Mouse (Mus musculus): Measurements from ENCODE around the gene Mrps27. TPM values are rescaled to one million over a fixed set of nuclear protein-coding genes. Genes with fewer than 3 reads are reported as not detected.

Gene Mrps27
- polyA plus RNA-seq, 1 experiment from 2014 or later = 78.5 TPM

DNA sequence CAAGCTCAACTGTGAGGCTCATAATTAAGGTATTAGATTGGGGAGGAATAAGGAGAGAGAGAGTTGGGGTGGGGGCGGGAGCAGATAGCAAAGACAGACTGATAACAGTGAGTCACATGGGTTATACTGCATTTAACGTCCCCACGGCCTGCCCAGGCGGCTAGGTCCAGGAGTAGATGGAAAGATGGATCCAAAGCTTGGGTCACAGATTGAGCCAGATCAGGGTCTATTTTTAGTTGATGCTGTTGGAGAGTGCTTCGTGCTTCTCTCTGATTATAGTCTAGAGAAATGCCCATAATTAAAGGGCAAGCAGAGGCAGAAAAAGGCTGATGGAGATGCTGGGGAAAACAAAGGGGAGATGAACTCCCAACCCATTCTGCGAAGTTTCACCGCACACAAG lies 110.4 kb downstream of the Mrps27 start:
- Histone ChIP-seq H3K4me1 (replicated peaks) (peaks cover 26% of the 10 kb centered on the region), H3K9me3 (replicated peaks) (no peaks in the 10 kb centered on the region), H3K27ac (no peak overlapping the region), H3K27me3 (no peaks in the 10 kb centered on the region), H3K4me3 (no peak overlapping the region), H3K4me2 (no peak overlapping the region), H3K9ac (no peak overlapping the region), H3K36me3 (no peaks in the 10 kb centered on the region)
- WGBS = 62% methylated on average over 7 of the region's 7 CpGs
- ATAC-seq (replicated peaks; ENCODE audit: insufficient number of reproducible peaks, insufficient read depth, low FRiP score, low read depth) = no peak

DNA sequence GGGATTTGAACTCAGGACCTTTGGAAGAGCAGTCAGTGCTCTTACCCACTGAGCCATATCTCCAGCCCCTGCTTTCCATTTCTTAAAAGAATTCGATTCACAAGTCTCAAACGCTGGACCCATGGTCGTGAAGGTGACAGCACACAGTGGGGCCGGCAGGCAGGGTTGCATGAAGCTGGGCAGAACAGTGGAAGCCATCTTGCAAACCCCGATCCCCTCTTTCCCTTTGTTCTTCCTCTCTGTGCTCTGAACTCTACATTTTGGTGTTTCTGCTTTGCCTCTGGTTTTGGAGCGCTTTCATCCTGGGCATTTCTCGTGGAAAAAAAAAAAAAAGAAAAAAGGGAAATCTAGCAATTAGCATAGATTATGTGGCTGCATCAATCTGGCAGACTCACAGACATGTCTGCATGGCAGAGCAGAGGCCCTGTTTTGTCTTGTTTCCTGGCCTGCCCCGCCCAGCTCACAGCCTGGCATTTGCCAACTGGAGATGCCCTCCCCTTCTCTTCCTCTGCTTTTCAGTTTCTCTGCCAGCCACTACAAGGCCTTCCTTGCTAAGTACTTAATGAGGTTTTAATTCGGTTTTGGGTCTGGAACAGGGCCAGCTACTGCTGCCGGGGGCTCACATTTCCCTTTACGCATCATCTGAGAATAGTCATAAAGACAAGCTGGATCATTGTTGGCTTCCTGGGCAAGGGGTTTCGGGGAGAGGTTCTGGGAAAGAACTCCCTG lies 114.2 kb downstream of the Mrps27 start:
- WGBS = 68% methylated on average over 12 of the region's 12 CpGs
- H3K4me2 ChIP-seq = no peak overlapping the region
- H3K4me3 ChIP-seq = no peak overlapping the region
- no peak overlapping the region for H3K9ac ChIP-seq
- peak; percentile 64; the same call in 1 of the 2 replicates for ATAC-seq (replicated peaks; ENCODE audit: insufficient number of reproducible peaks, insufficient read depth, low FRiP score, low read depth)
- H3K36me3 ChIP-seq = peaks cover 7% of the 10 kb centered on the region; the same call in 1 of the 2 replicates
- no peaks in the 10 kb centered on the region for H3K9me3 ChIP-seq (replicated peaks)
- peak overlapping the region; percentile 13 for H3K27ac ChIP-seq
- no peaks in the 10 kb centered on the region for H3K27me3 ChIP-seq
- H3K4me1 ChIP-seq (replicated peaks) = peaks cover 18% of the 10 kb centered on the region

DNA sequence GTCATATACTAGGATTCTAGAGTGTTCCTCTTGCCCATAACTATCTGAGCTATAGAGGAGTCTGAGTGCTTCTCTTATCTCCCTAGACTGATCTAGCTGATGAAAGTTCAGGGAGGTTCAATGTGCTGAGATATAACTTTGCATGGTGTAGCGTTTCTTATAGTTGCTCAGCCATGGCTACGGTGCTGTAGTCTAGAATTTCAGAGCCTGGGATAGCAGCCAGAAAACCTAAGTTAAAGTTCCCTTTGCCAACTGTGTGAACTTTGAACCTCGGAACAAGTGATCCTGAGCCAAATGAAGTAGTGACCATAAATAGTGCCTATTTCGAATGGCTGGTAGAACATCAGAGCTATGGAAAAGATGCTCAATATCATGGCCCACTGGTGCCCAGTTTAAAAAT lies 115.0 kb downstream of the Mrps27 start:
- Histone ChIP-seq H3K4me3 (no peak overlapping the region), H3K27ac (peak overlapping the region; percentile 13), H3K9ac (no peak overlapping the region), H3K36me3 (peaks cover 7% of the 10 kb centered on the region; the same call in 1 of the 2 replicates), H3K9me3 (replicated peaks) (no peaks in the 10 kb centered on the region), H3K27me3 (no peaks in the 10 kb centered on the region), H3K4me1 (replicated peaks) (peaks cover 18% of the 10 kb centered on the region), H3K4me2 (no peak overlapping the region)
- WGBS = 54% methylated on average over 4 of the region's 4 CpGs
- no peak for ATAC-seq (replicated peaks; ENCODE audit: insufficient number of reproducible peaks, insufficient read depth, low FRiP score, low read depth)

DNA sequence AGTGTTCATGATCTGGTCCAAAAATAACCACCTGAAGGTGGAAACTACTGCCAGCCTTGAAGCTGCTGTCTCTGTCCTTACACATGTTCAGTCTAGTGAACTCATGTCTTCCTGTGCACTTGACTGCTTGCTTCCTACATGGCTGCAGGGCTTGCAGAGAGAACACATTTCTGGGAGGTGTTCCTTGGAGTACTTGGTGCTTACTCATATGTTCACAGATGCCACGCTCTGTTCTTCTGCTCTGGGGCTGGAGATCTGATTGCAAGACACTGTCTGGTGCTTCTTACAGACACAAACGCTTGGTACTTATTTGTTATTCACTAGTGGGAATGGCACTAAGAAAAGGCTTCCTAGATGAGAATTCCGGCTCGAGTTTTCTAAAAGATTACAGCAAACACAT lies 117.3 kb downstream of the Mrps27 start:
- H3K4me2 ChIP-seq = no peak overlapping the region
- H3K9ac ChIP-seq = no peak overlapping the region
- no peak overlapping the region for H3K27ac ChIP-seq
- no peaks in the 10 kb centered on the region for H3K27me3 ChIP-seq
- ATAC-seq (replicated peaks; ENCODE audit: insufficient number of reproducible peaks, insufficient read depth, low FRiP score, low read depth) = no peak
- no peaks in the 10 kb centered on the region for H3K9me3 ChIP-seq (replicated peaks)
- no peak overlapping the region for H3K4me3 ChIP-seq
- peaks cover 9% of the 10 kb centered on the region for H3K4me1 ChIP-seq (replicated peaks)
- peaks cover 7% of the 10 kb centered on the region; the same call in 1 of the 2 replicates for H3K36me3 ChIP-seq
- 94% methylated on average over 4 of the region's 4 CpGs for WGBS

DNA sequence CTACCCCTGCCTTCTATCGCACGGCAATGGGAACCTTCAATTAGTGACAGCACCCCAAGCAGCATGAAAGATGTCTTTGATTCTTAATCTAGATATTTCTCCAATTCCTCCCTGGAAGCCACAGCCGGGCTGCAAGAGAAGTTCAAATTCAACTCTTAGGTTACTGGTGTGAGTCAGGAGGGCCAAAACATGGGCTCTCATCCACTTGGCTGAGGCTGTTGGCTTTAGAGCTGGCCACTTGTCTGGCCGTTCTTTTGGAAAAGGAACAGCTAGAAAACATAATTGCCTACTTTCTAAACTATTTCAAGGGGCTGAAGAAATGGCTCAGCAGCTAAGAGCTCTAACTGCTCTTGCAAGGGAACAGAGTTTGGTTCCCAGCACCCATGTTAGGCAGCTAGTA lies 120.0 kb downstream of the Mrps27 start:
- H3K27me3 ChIP-seq = no peaks in the 10 kb centered on the region
- peaks cover 7% of the 10 kb centered on the region; the same call in 1 of the 2 replicates for H3K36me3 ChIP-seq
- no peak overlapping the region for H3K27ac ChIP-seq
- WGBS = 71% methylated on average over 4 of the region's 4 CpGs
- H3K9me3 ChIP-seq (replicated peaks) = no peaks in the 10 kb centered on the region
- peaks cover 6% of the 10 kb centered on the region; the same call in 1 of the 2 replicates for H3K4me1 ChIP-seq (replicated peaks)
- no peak overlapping the region for H3K4me3 ChIP-seq
- no peak overlapping the region for H3K9ac ChIP-seq
- no peak for ATAC-seq (replicated peaks; ENCODE audit: insufficient number of reproducible peaks, insufficient read depth, low FRiP score, low read depth)
- no peak overlapping the region for H3K4me2 ChIP-seq

Other genes with a start within 250 kb of the Mrps27 start
- 0.58 and 0.62 TPM in 2 replicates for gene Zfp366, start 160.0 kb upstream of the Mrps27 start, polyA plus RNA-seq (2015; fragmentation: Nextera tagmentation; extraction: Ambion mirVana)
- gene Ptcd2, start 81 bp upstream of the Mrps27 start, polyA plus RNA-seq (2015; fragmentation: Nextera tagmentation; extraction: Ambion mirVana) = 63.9 and 71.8 TPM in 2 replicates
- 99.2 and 110 TPM in 2 replicates for gene Map1b, start 171.8 kb downstream of the Mrps27 start, polyA plus RNA-seq (2015; fragmentation: Nextera tagmentation; extraction: Ambion mirVana)

Data from heart, embryonic 15.5 days (tissue).